Mouse (Mus musculus) hindbrain, embryonic 11.5 days (tissue): ENCODE measurements around the gene Prrx2. TPM values are rescaled to one million over a fixed set of nuclear protein-coding genes. Genes with fewer than 3 reads are reported as not detected.
"Not testable (repeated sequence)": the region's sequence is repeated elsewhere in the genome, so short reads cannot be mapped to it uniquely, and the experiment has no call there.

Experiments
- ATAC-seq: fragments of 200-750 bp; cut with Nextera tagmentation; 2 replicates; pipeline ENCODE4 v1.8.0; 2017; ENCODE audit warnings: mild to moderate bottlenecking, moderate TSS enrichment, moderate library complexity; ENCODE audit not compliant: low FRiP score
- DNase-seq: peaks from one replicate; pipeline ENCODE4 v3.0.0-alpha.2; 2015; ENCODE audit warnings: low spot score
- H3K27ac ChIP-seq: fragments of 300-500 bp; sonication (generic); 2 replicates; pipeline ENCODE4 v1.5.1; 2014; ENCODE audit warnings: mild to moderate bottlenecking, low read depth, low read length
- H3K27me3 ChIP-seq: fragments of 300-500 bp; sonication (generic); 2 replicates; pipeline ENCODE4 v1.6.1; 2014; ENCODE audit warnings: mild to moderate bottlenecking, low read length, moderate library complexity, mixed read lengths; ENCODE audit not compliant: control insufficient read depth, insufficient read depth
- H3K36me3 ChIP-seq: fragments of 300-500 bp; sonication (generic); 2 replicates; pipeline ENCODE4 v1.6.1; 2014; ENCODE audit warnings: mild to moderate bottlenecking, low read length, moderate library complexity, mixed read lengths; ENCODE audit not compliant: control insufficient read depth, insufficient read depth
- H3K4me1 ChIP-seq: fragments of 300-500 bp; sonication (generic); replicated peaks from 2 replicates; pipeline ENCODE4 v1.6.1; 2014; ENCODE audit warnings: low read length, mixed read lengths; ENCODE audit not compliant: control insufficient read depth, insufficient read depth
- H3K4me2 ChIP-seq: fragments of 300-500 bp; sonication (generic); replicated peaks from 2 replicates; pipeline ENCODE4 v1.6.1; 2014; ENCODE audit warnings: mild to moderate bottlenecking, low read depth, low read length
- H3K4me3 ChIP-seq: fragments of 300-500 bp; sonication (generic); 2 replicates; pipeline ENCODE4 v1.5.1; 2014; ENCODE audit warnings: low read depth, low read length
- H3K9ac ChIP-seq: fragments of 300-500 bp; sonication (generic); 2 replicates; pipeline ENCODE4 v1.6.1; 2014; ENCODE audit warnings: low read depth, low read length
- H3K9me3 ChIP-seq: fragments of 300-500 bp; sonication (generic); 2 replicates; pipeline ENCODE4 v1.6.1; 2016; ENCODE audit warnings: low read length; ENCODE audit not compliant: control insufficient read depth
- WGBS: fragments of 180-500 bp; shearing (Covaris S2); extraction: QIAGEN DNeasy Blood & Tissue Kit; methylation state at CpG from one replicate; pipeline ENCODE4 v1.1.7; 2014; 5-methylcytosine and 5-hydroxymethylcytosine counted together
- polyA plus RNA-seq: library from polyadenylated mRNA; unstranded; fragments of >200 nt; fragmentation: Nextera tagmentation; extraction: Ambion mirVana; gene quantifications from 2 replicates; pipeline ENCODE4 v1.2.1, GENCODE M21; 2014

Prrx2 gene
- polyA plus RNA-seq, 1 experiment from 2014 or later: 39.7 TPM

GRCm38 (mm10) chr2:30915376-30915775 is 80.6 kb downstream of the Prrx2 start:
- DNase-seq: no peak
- no peak overlapping the region for H3K27ac ChIP-seq
- no peaks in the 10 kb centered on the region for H3K36me3 ChIP-seq
- no peaks in the 10 kb centered on the region for H3K4me1 ChIP-seq
- no peak overlapping the region for H3K4me2 ChIP-seq
- H3K4me3 ChIP-seq: no peak overlapping the region
- ATAC-seq: no peak
- no peaks in the 10 kb centered on the region for H3K27me3 ChIP-seq
- H3K9ac ChIP-seq: no peak overlapping the region
- no peaks in the 10 kb centered on the region for H3K9me3 ChIP-seq
- WGBS: 77% methylated on average over 5 of the region's 5 CpGs

- not testable (repeated sequence) for H3K9me3 ChIP-seq, H3K4me1 ChIP-seq, H3K27ac ChIP-seq, H3K36me3 ChIP-seq, DNase-seq, H3K9ac ChIP-seq, H3K4me2 ChIP-seq, H3K4me3 ChIP-seq, H3K27me3 ChIP-seq, ATAC-seq
- WGBS: 79% methylated on average over 6 of the region's 6 CpGs
Observed at GRCm38 (mm10) chr2:30915933-30916332, 81.2 kb downstream of the Prrx2 start.

GRCm38 (mm10) chr2:30917649-30918048 is 82.9 kb downstream of the Prrx2 start:
- Histone ChIP-seq H3K4me1 (no peaks in the 10 kb centered on the region), H3K9ac (no peak overlapping the region), H3K36me3 (no peaks in the 10 kb centered on the region), H3K27ac (no peak overlapping the region), H3K4me2 (no peak overlapping the region), H3K4me3 (no peak overlapping the region), H3K9me3 (no peaks in the 10 kb centered on the region), H3K27me3 (no peaks in the 10 kb centered on the region)
- no peak for ATAC-seq
- no peak for DNase-seq
- WGBS: 89% methylated on average over 7 of the region's 7 CpGs

GRCm38 (mm10) chr2:30918126-30918525 is 83.4 kb downstream of the Prrx2 start:
- Histone ChIP-seq H3K4me3 (no peak overlapping the region), H3K4me2 (no peak overlapping the region), H3K27me3 (no peaks in the 10 kb centered on the region), H3K27ac (no peak overlapping the region), H3K4me1 (no peaks in the 10 kb centered on the region), H3K9ac (no peak overlapping the region), H3K36me3 (no peaks in the 10 kb centered on the region), H3K9me3 (no peaks in the 10 kb centered on the region)
- WGBS: 56% methylated on average over 6 of the region's 6 CpGs
- DNase-seq: no peak
- no peak for ATAC-seq

GRCm38 (mm10) chr2:30918780-30919329 is 84.1 kb downstream of the Prrx2 start:
- Histone ChIP-seq H3K9ac (no peak overlapping the region), H3K4me2 (no peak overlapping the region), H3K4me3 (no peak overlapping the region), H3K36me3 (no peaks in the 10 kb centered on the region), H3K4me1 (no peaks in the 10 kb centered on the region), H3K27ac (no peak overlapping the region), H3K27me3 (no peaks in the 10 kb centered on the region), H3K9me3 (no peaks in the 10 kb centered on the region)
- WGBS: 50% methylated on average over 8 of the region's 8 CpGs
- ATAC-seq (no peak), DNase-seq (no peak)

- Histone ChIP-seq H3K4me1 (no peaks in the 10 kb centered on the region), H3K4me2 (no peak overlapping the region), H3K9ac (no peak overlapping the region), H3K4me3 (no peak overlapping the region), H3K36me3 (no peaks in the 10 kb centered on the region), H3K9me3 (no peaks in the 10 kb centered on the region), H3K27me3 (no peaks in the 10 kb centered on the region), H3K27ac (no peak overlapping the region)
- 88% methylated on average over 7 of the region's 7 CpGs for WGBS
- DNase-seq (no peak), ATAC-seq (no peak)
Observed at GRCm38 (mm10) chr2:30920216-30920615, 85.4 kb downstream of the Prrx2 start.

- Histone ChIP-seq H3K27me3 (no peaks in the 10 kb centered on the region), H3K9me3 (no peaks in the 10 kb centered on the region), H3K36me3 (no peaks in the 10 kb centered on the region), H3K4me1 (no peaks in the 10 kb centered on the region), H3K4me3 (no peak overlapping the region), H3K9ac (no peak overlapping the region), H3K4me2 (no peak overlapping the region), H3K27ac (no peak overlapping the region)
- 82% methylated on average over 3 of the region's 3 CpGs for WGBS
- ATAC-seq (no peak), DNase-seq (no peak)
Observed at GRCm38 (mm10) chr2:30923099-30923498, 88.3 kb downstream of the Prrx2 start.

GRCm38 (mm10) chr2:30925181-30925580 is 90.4 kb downstream of the Prrx2 start:
- no peak for ATAC-seq
- H3K36me3 ChIP-seq: no peaks in the 10 kb centered on the region
- H3K9me3 ChIP-seq: no peaks in the 10 kb centered on the region
- WGBS: 82% methylated on average over 4 of the region's 4 CpGs
- no peak overlapping the region for H3K4me2 ChIP-seq
- no peak for DNase-seq
- no peak overlapping the region for H3K9ac ChIP-seq
- no peak overlapping the region for H3K27ac ChIP-seq
- no peaks in the 10 kb centered on the region for H3K27me3 ChIP-seq
- H3K4me3 ChIP-seq: no peak overlapping the region
- no peaks in the 10 kb centered on the region for H3K4me1 ChIP-seq

GRCm38 (mm10) chr2:30926381-30926780 is 91.6 kb downstream of the Prrx2 start:
- no peak for DNase-seq
- no peaks in the 10 kb centered on the region for H3K27me3 ChIP-seq
- H3K4me2 ChIP-seq: no peak overlapping the region
- no peaks in the 10 kb centered on the region for H3K9me3 ChIP-seq
- H3K4me1 ChIP-seq: no peaks in the 10 kb centered on the region
- H3K9ac ChIP-seq: no peak overlapping the region
- ATAC-seq: no peak
- WGBS: 81% methylated on average over 4 of the region's 4 CpGs
- H3K4me3 ChIP-seq: no peak overlapping the region
- no peaks in the 10 kb centered on the region for H3K36me3 ChIP-seq
- no peak overlapping the region for H3K27ac ChIP-seq
